Mouse (Mus musculus): Measurements from ENCODE around the gene Muc3a.
A peak's percentile ranks its signal among the peaks of the same experiment; 100 is the strongest.

Muc3a gene

GRCm38 (mm10) chr5:137212289-137212688 lies at the start of gene Muc3a:
TSS of gene Muc3a (minus strand) at chr5:137212389.
- no peak for DNase-seq (ENCODE audit: low spot score in 2 of 2)

GRCm38 (mm10) chr5:137211114-137211829 lies 917 bp downstream of the Muc3a start:
- no peak for DNase-seq (ENCODE audit: low spot score in 2 of 2)

GRCm38 (mm10) chr5:137210689-137211088 lies 1.5 kb downstream of the Muc3a start:
- DNase-seq (ENCODE audit: low spot score in 2 of 2): no peak

- no peak for DNase-seq (ENCODE audit: low spot score in 2 of 2)
Observed at GRCm38 (mm10) chr5:137205301-137205700, 6.9 kb downstream of the Muc3a start.

- no peak for DNase-seq (ENCODE audit: low spot score in 2 of 2)
Observed at GRCm38 (mm10) chr5:137194488-137195120, 17.6 kb downstream of the Muc3a start.

- DNase-seq (ENCODE audit: low spot score in 2 of 2): no peak
Observed at GRCm38 (mm10) chr5:137193279-137193952, 18.8 kb downstream of the Muc3a start.

- DNase-seq (ENCODE audit: low spot score in 2 of 2): peak; percentile 38 to 74
Observed at GRCm38 (mm10) chr5:137189326-137189725, 22.9 kb downstream of the Muc3a start.

- no peak for DNase-seq (ENCODE audit: low spot score in 2 of 2)
Observed at GRCm38 (mm10) chr5:137185362-137185761, 26.8 kb downstream of the Muc3a start.

GRCm38 (mm10) chr5:137179646-137180374 lies 32.4 kb downstream of the Muc3a start:
- peak; percentile 41 to 71 for DNase-seq (ENCODE audit: low spot score in 2 of 2)

GRCm38 (mm10) chr5:137173967-137174366 lies 38.2 kb downstream of the Muc3a start:
- DNase-seq (ENCODE audit: low spot score in 2 of 2): no peak

- DNase-seq (ENCODE audit: low spot score in 2 of 2): no peak
Observed at GRCm38 (mm10) chr5:137172591-137172990, 39.6 kb downstream of the Muc3a start.

- DNase-seq (ENCODE audit: low spot score in 2 of 2): no peak
Observed at GRCm38 (mm10) chr5:137171478-137171877, 40.7 kb downstream of the Muc3a start.

- no peak for DNase-seq (ENCODE audit: low spot score in 2 of 2)
Observed at GRCm38 (mm10) chr5:137170836-137171380, 41.3 kb downstream of the Muc3a start.

- no peak for DNase-seq (ENCODE audit: low spot score in 2 of 2)
Observed at GRCm38 (mm10) chr5:137167539-137167938, 44.6 kb downstream of the Muc3a start.

- no peak for DNase-seq (ENCODE audit: low spot score in 2 of 2)
Observed at GRCm38 (mm10) chr5:137166012-137166411, 46.2 kb downstream of the Muc3a start.

GRCm38 (mm10) chr5:137161853-137162252 lies 50.3 kb downstream of the Muc3a start:
- DNase-seq (ENCODE audit: low spot score in 2 of 2): no peak

GRCm38 (mm10) chr5:137159461-137159860 lies 52.7 kb downstream of the Muc3a start:
- DNase-seq (ENCODE audit: low spot score in 2 of 2): peak; percentile 75 to 90

All from spleen, postnatal 4 days (tissue).